Mouse (Mus musculus) myocyte (in vitro differentiated cells): Measurements from ENCODE around the gene Ppp6r3. TPM values are rescaled to one million over a fixed set of nuclear protein-coding genes. Genes with fewer than 3 reads are reported as not detected.

Source experiments
- H3K27me3 ChIP-seq: one replicate; pipeline ENCODE4 v1.6.1; 2011; ENCODE audit not compliant: control insufficient read depth, insufficient read depth, insufficient read length
- H3K36me3 ChIP-seq: one replicate; pipeline ENCODE4 v1.6.1; 2011; ENCODE audit not compliant: control insufficient read depth, insufficient read depth
- H3K4me2 ChIP-seq: one replicate; pipeline ENCODE4 v1.6.1; 2011; ENCODE audit warnings: low read depth, control low read depth
- H3K4me3 ChIP-seq: one replicate; pipeline ENCODE4 v1.5.1; 2011; ENCODE audit warnings: mild to moderate bottlenecking, control low read depth, moderate library complexity
- H3K79me2 ChIP-seq: one replicate; pipeline ENCODE4 v1.6.1; 2011; ENCODE audit not compliant: control insufficient read depth, insufficient read depth
- H3ac ChIP-seq: one replicate; pipeline ENCODE4 v1.6.1; 2011; ENCODE audit not compliant: control insufficient read depth, insufficient read length
- CEBPB ChIP-seq: IDR thresholded peaks from 2 replicates; pipeline ENCODE4 v1.6.1; 2011; ENCODE audit warnings: mild to moderate bottlenecking, moderate library complexity; ENCODE audit not compliant: poor library complexity, insufficient read depth, severe bottlenecking
- E2F4 ChIP-seq: IDR thresholded peaks from one replicate; pipeline ENCODE4 v1.6.1; 2011; ENCODE audit warnings: mild to moderate bottlenecking, control low read depth, moderate library complexity; ENCODE audit not compliant: insufficient read depth
- MAX ChIP-seq: IDR thresholded peaks from one replicate; pipeline ENCODE4 v1.6.1; 2011; ENCODE audit warnings: low read depth, mild to moderate bottlenecking, control low read depth
- MYOD1 ChIP-seq, 3 experiments: IDR thresholded peaks; one replicate each; pipeline ENCODE4 v1.6.1; 2011; ENCODE audit warnings: control low read depth in 2 of 3, low read depth in 2 of 3, mild to moderate bottlenecking in 2 of 3, moderate library complexity in 1 of 3; ENCODE audit not compliant: insufficient read length in 2 of 3, control insufficient read depth in 1 of 3
- MYOG ChIP-seq, 3 experiments: IDR thresholded peaks; one replicate each; pipeline ENCODE4 v1.6.1; 2011; ENCODE audit warnings: control low read depth in 2 of 3, low read depth in 2 of 3, mild to moderate bottlenecking in 2 of 3; ENCODE audit not compliant: insufficient read length in 2 of 3, control insufficient read depth in 1 of 3, insufficient read depth in 1 of 3
- POLR2A ChIP-seq: IDR thresholded peaks from one replicate; pipeline ENCODE4 v1.6.1; 2011; ENCODE audit warnings: low read depth, mild to moderate bottlenecking, control low read depth, moderate library complexity; ENCODE audit not compliant: insufficient read length
- POLR2AphosphoS2 ChIP-seq: IDR thresholded peaks from one replicate; pipeline ENCODE4 v1.6.1; 2011; ENCODE audit warnings: low read depth, control low read depth; ENCODE audit not compliant: insufficient read length
- REST ChIP-seq: IDR thresholded peaks from one replicate; pipeline ENCODE4 v1.6.1; 2011; ENCODE audit warnings: mild to moderate bottlenecking, control low read depth, moderate library complexity; ENCODE audit not compliant: insufficient read depth, insufficient read length
- SRF ChIP-seq: IDR thresholded peaks from one replicate; pipeline ENCODE4 v1.6.1; 2011; ENCODE audit warnings: low read depth; ENCODE audit not compliant: control insufficient read depth, insufficient read length
- TCF12 ChIP-seq: IDR thresholded peaks from one replicate; pipeline ENCODE4 v1.6.1; 2011; ENCODE audit warnings: mild to moderate bottlenecking, control low read depth; ENCODE audit not compliant: poor library complexity, insufficient read depth, severe bottlenecking
- TCF3 ChIP-seq: IDR thresholded peaks from one replicate; pipeline ENCODE4 v1.6.1; 2011; ENCODE audit warnings: low read depth, control low read depth; ENCODE audit not compliant: insufficient read length
- USF1 ChIP-seq: IDR thresholded peaks from one replicate; pipeline ENCODE4 v1.6.1; 2011; ENCODE audit warnings: low read depth, mild to moderate bottlenecking, control low read depth, moderate library complexity
- polyA plus RNA-seq: library from polyadenylated mRNA; unstranded; fragments of >200 nt; fragmentation: generic; extraction: Trizol; gene quantifications from one replicate; pipeline ENCODE4 v1.2.1, GENCODE M21; 2012; ENCODE audit warnings: missing spikeins

Ppp6r3 gene
- polyA plus RNA-seq, 1 experiment: 20.2 TPM

DNA sequence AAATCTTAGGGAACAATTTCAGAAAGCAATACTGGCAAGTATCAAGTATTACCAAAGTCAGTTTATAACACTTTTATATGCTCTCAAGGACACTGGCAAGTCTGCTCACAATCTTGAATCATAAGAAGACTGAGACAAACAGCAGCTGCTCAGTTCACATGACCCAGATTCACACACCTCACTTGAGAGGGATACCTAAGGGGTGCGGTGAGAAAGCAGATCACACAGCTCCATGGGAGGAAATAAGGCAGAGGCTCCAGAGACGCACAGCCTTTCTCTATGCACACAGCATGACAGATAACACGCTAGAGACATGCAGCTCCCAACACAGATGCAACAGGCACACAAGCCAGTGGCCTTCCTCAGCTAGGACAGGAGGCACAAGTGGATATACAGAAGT lies 45.8 kb downstream of the Ppp6r3 start:
- H3K36me3 ChIP-seq: peaks cover 14% of the 10 kb centered on the region
- no peaks in the 10 kb centered on the region for H3K27me3 ChIP-seq
- H3K79me2 ChIP-seq: peaks cover 80% of the 10 kb centered on the region
- no peak overlapping the region for H3ac ChIP-seq
- TF ChIP-seq CEBPB: no peak
- TF ChIP-seq MAX: no peak
- no peak for TF ChIP-seq REST
- no peak for TF ChIP-seq SRF
- no peak for TF ChIP-seq POLR2AphosphoS2
- TF ChIP-seq MYOD1 (IDR thresholded peaks at IDR 0.05; ENCODE audit: control insufficient read depth in 1 of 3, insufficient read length in 2 of 3, low read depth in 2 of 3): no peak
- no peak for TF ChIP-seq POLR2A
- TF ChIP-seq MYOG (IDR thresholded peaks at IDR 0.05; ENCODE audit: control insufficient read depth in 1 of 3, insufficient read depth in 1 of 3, insufficient read length in 2 of 3, low read depth in 2 of 3): no peak
- no peak for TF ChIP-seq TCF12
- no peak for TF ChIP-seq TCF3
- TF ChIP-seq USF1: no peak
- TF ChIP-seq E2F4: no peak
- H3K4me2 ChIP-seq: no peak overlapping the region
- no peak overlapping the region for H3K4me3 ChIP-seq

DNA sequence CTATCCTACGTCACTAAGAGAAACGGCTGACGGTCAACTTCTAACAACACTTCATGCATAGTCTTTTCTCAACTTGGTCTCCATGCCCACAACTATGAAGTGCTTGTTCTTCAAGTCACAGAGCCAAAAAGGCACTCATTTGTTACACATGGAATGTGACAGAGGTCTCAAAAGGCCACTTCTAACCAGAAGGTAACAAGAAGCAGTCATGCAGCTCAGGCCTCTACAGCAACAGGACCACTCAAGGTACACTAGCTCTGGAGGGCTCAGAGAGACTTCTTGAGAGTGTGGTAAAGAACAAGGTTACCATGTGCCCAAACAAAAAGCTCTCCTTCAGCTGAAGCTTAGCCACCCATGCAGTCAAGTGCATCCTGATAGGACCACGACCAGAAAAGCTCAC lies 46.9 kb downstream of the Ppp6r3 start:
- Histone ChIP-seq H3ac (no peak overlapping the region), H3K79me2 (peaks cover 69% of the 10 kb centered on the region), H3K27me3 (no peaks in the 10 kb centered on the region), H3K36me3 (peaks cover 15% of the 10 kb centered on the region), H3K4me2 (no peak overlapping the region), H3K4me3 (no peak overlapping the region)
- TF ChIP-seq POLR2AphosphoS2 (no peak), MYOG (IDR thresholded peaks at IDR 0.05; ENCODE audit: control insufficient read depth in 1 of 3, insufficient read depth in 1 of 3, insufficient read length in 2 of 3, low read depth in 2 of 3) (no peak), USF1 (no peak), POLR2A (no peak)

DNA sequence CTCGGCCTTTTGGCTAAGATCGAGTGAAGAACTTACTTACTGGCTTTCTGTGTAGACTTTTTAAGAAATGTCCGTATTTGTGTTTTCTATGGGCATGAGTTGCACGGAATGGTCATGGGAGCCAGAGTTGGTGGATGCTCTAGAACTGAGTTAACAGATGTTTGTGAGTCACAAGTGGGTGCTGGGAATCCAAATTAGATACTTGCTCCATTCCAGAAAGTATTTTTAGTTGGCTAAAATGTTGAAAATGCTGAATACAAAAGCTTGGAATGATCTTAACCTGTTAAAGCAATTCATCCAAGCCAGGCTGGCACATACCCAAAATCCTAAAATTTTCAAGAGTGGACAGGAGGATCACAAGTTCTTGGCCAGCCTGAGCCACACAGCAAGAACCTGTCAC lies 48.0 kb downstream of the Ppp6r3 start:
- Histone ChIP-seq H3K79me2 (peaks cover 57% of the 10 kb centered on the region), H3K27me3 (no peaks in the 10 kb centered on the region), H3K36me3 (peaks cover 17% of the 10 kb centered on the region), H3K4me2 (no peak overlapping the region), H3ac (no peak overlapping the region), H3K4me3 (no peak overlapping the region)
- TF ChIP-seq MYOD1 (IDR thresholded peaks at IDR 0.05; ENCODE audit: control insufficient read depth in 1 of 3, insufficient read length in 2 of 3, low read depth in 2 of 3) (no peak), TCF3 (no peak), MYOG (IDR thresholded peaks at IDR 0.05; ENCODE audit: control insufficient read depth in 1 of 3, insufficient read depth in 1 of 3, insufficient read length in 2 of 3, low read depth in 2 of 3) (no peak), CEBPB (no peak), SRF (no peak), POLR2A (no peak), USF1 (no peak), REST (no peak), E2F4 (no peak)

DNA sequence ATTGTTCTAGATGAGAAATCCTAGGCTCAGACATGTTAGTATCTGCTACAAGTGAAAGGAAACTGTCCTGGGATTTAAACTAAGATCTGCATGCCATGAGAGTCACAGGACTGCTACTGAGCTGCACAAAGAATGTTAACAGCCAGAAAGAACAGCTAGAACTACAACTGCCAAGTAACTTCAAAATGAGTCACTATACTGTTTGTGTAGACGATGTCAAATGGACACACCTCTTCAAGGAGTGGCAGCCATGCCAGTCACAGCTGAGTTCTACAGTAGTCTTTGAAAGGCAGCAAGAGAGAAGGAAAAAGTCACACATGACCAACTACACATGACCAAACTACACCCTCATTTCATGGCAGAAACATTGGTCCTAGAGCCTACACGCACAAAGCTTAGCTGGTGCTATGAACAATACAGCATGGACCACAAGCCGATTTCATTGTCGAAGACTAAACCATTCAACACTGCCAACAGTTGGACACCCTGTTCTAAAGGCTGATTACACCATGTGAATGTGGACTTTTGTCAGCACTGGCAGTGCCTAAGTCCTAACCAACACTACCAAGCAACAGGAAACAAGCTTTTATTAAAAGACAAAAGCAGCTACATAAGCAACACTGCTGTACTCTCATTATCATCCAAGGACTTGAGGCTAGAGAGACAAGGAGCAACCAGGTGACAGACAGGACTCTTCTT lies 55.9 kb downstream of the Ppp6r3 start:
- Histone ChIP-seq H3K27me3 (no peaks in the 10 kb centered on the region), H3K4me3 (no peak overlapping the region), H3ac (no peak overlapping the region), H3K4me2 (no peak overlapping the region), H3K79me2 (no peaks in the 10 kb centered on the region), H3K36me3 (peaks cover 25% of the 10 kb centered on the region)
- TF ChIP-seq CEBPB (no peak), MYOG (IDR thresholded peaks at IDR 0.05; ENCODE audit: control insufficient read depth in 1 of 3, insufficient read depth in 1 of 3, insufficient read length in 2 of 3, low read depth in 2 of 3) (no peak), E2F4 (no peak), MAX (no peak), REST (no peak), POLR2A (no peak)

DNA sequence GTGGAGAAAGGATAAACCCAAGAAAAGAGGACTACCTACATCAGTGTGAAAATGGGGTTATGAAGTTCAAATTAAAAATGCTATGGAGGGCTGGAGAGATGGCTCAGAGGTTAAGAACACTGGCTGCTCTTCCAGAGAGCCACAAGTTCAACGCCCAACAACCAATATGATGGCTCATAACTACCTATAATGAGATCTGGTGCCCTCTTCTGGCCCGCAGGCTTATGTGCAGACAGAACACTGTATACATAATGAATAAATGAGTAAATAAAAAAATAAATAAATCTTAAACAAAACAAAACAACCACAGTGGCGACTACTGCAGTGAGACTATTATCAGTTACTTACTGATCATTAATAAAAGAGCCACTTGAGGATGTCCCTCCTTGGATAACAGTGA lies 78.3 kb downstream of the Ppp6r3 start:
- Histone ChIP-seq H3K36me3 (peaks cover 41% of the 10 kb centered on the region), H3K27me3 (no peaks in the 10 kb centered on the region), H3ac (no peak overlapping the region), H3K4me3 (no peak overlapping the region), H3K79me2 (no peaks in the 10 kb centered on the region), H3K4me2 (no peak overlapping the region)
- TF ChIP-seq POLR2A (no peak), SRF (no peak), USF1 (no peak), TCF3 (no peak), MYOD1 (IDR thresholded peaks at IDR 0.05; ENCODE audit: control insufficient read depth in 1 of 3, insufficient read length in 2 of 3, low read depth in 2 of 3) (no peak), POLR2AphosphoS2 (no peak), CEBPB (no peak)
